ENCODE assay signal across 9 mouse cellular contexts in genomic region chr9:121351388-121352078, GRCm38 (mm10). TPM values are rescaled to one million over a fixed set of nuclear protein-coding genes. Genes with fewer than 3 reads are reported as not detected.
DNase-seq lines count a peak whose midpoint lies in the region; ATAC-seq and TF ChIP-seq lines count a peak whose summit lies in the region.
"Had no signal": no experiment of that assay in that cellular context is flagged by ENCODE, and none has a peak within 500 bp of the region (broad histone marks: within the 10 kb centered on the region; RNA-seq: fewer than 3 reads in every experiment).

No protein-coding gene starts in this region.

- H3K27me3 ChIP-seq in heart, adult 2 months (ENCODE audit: control insufficient read depth, insufficient read depth, low read length), result no peaks in the 10 kb centered on the region
- no peaks in the 10 kb centered on the region for H3K27me3 ChIP-seq in midbrain, embryonic 10.5 days (ENCODE audit: low read depth, poor library complexity, severe bottlenecking)
- no peaks in the 10 kb centered on the region for H3K27me3 ChIP-seq in midbrain, embryonic 14.5 days (ENCODE audit: control insufficient read depth, insufficient read depth, low read length)
- no peaks in the 10 kb centered on the region for H3K27me3 ChIP-seq in intestine, embryonic 16.5 days (replicated peaks; ENCODE audit: control insufficient read depth, insufficient read depth, low read length)
- no peaks in the 10 kb centered on the region for H3K27me3 ChIP-seq in stomach, embryonic 15.5 days (replicated peaks)

- whole genome bisulfite sequencing in heart, adult 2 months, result 27% methylated on average over 9 of the region's 9 CpGs
- WGBS in midbrain, embryonic 10.5 days, result 61% methylated on average over 9 of the region's 9 CpGs
- WGBS in midbrain, embryonic 14.5 days, result 60% methylated on average over 9 of the region's 9 CpGs
- WGBS in intestine, embryonic 16.5 days, result 40% methylated on average over 9 of the region's 9 CpGs
- WGBS in stomach, embryonic 15.5 days, result 45% methylated on average over 9 of the region's 9 CpGs

- H3K9me3 ChIP-seq in midbrain, embryonic 10.5 days (replicated peaks), result no peaks in the 10 kb centered on the region
- H3K9me3 ChIP-seq in midbrain, embryonic 14.5 days (ENCODE audit: control insufficient read depth, low read length), result no peaks in the 10 kb centered on the region
- no peaks in the 10 kb centered on the region for H3K9me3 ChIP-seq in intestine, embryonic 16.5 days (ENCODE audit: control insufficient read depth, low read length)
- no peaks in the 10 kb centered on the region for H3K9me3 ChIP-seq in stomach, embryonic 15.5 days

- 0 out of 2 replicates have a peak overlapping the region, but pooled peaks have one; percentile 5 for H3K4me3 ChIP-seq in heart, adult 2 months
- H3K4me3 ChIP-seq in midbrain, embryonic 10.5 days, result no peak overlapping the region
- H3K4me3 ChIP-seq in midbrain, embryonic 14.5 days (replicated peaks; ENCODE audit: low read depth, low read length), result no peak overlapping the region
- H3K4me3 ChIP-seq in intestine, embryonic 16.5 days (ENCODE audit: low read length), result no peak overlapping the region
- H3K4me3 ChIP-seq in stomach, embryonic 15.5 days (replicated peaks), result no peak overlapping the region

- H3K4me1 ChIP-seq in heart, adult 2 months (ENCODE audit: control insufficient read depth, insufficient read depth, low read length), result peaks cover 59% of the 10 kb centered on the region
- peaks cover 74% of the 10 kb centered on the region for H3K4me1 ChIP-seq in midbrain, embryonic 10.5 days
- peaks cover 33% of the 10 kb centered on the region for H3K4me1 ChIP-seq in midbrain, embryonic 14.5 days (ENCODE audit: control insufficient read depth, insufficient read depth, low read length)
- peaks cover 76% of the 10 kb centered on the region for H3K4me1 ChIP-seq in intestine, embryonic 16.5 days (ENCODE audit: control insufficient read depth, insufficient read depth, low read length)
- H3K4me1 ChIP-seq in stomach, embryonic 15.5 days, result peaks cover 44% of the 10 kb centered on the region

- H3K4me2 ChIP-seq in midbrain, embryonic 14.5 days (ENCODE audit: low read length), result no peak overlapping the region
- no peak overlapping the region for H3K4me2 ChIP-seq in intestine, embryonic 16.5 days (ENCODE audit: low read depth, low read length)
- no peak overlapping the region for H3K4me2 ChIP-seq in stomach, embryonic 15.5 days

- peaks cover 21% of the 10 kb centered on the region for H3K36me3 ChIP-seq in heart, adult 2 months (ENCODE audit: control insufficient read depth, insufficient read depth, low read length)
- H3K36me3 ChIP-seq in midbrain, embryonic 10.5 days, result 0 out of 2 replicates have a peak, but pooled peaks cover 2% of the 10 kb centered on the region
- H3K36me3 ChIP-seq in midbrain, embryonic 14.5 days (ENCODE audit: control insufficient read depth, insufficient read depth, low read length), result no peaks in the 10 kb centered on the region
- no peaks in the 10 kb centered on the region for H3K36me3 ChIP-seq in intestine, embryonic 16.5 days (ENCODE audit: control insufficient read depth, insufficient read depth, low read length)
- H3K36me3 ChIP-seq in stomach, embryonic 15.5 days, result no peaks in the 10 kb centered on the region

- DNase-seq in heart, adult 2 months, result no peak
- no peak for DNase-seq in heart, adult 9 months (ENCODE audit: low spot score in 2 of 2)
- DNase-seq in midbrain, embryonic 10.5 days (ENCODE audit: low spot score), result no peak
- DNase-seq in midbrain, embryonic 14.5 days, result no peak
- no peak for DNase-seq in left cerebral cortex, adult 11 months (ENCODE audit: low spot score)

- ATAC-seq in midbrain, embryonic 14.5 days (ENCODE audit: low FRiP score, low TSS enrichment), result no peak
- no peak for ATAC-seq in intestine, embryonic 16.5 days
- no peak for ATAC-seq in stomach, embryonic 15.5 days (ENCODE audit: insufficient read depth, low FRiP score, low read depth)
- ATAC-seq in cerebellum, adult (ENCODE audit: insufficient number of reproducible peaks, low FRiP score, low TSS enrichment), result no peak
- ATAC-seq: inflammation-experienced regulatory T-cells, adult 6 months had no signal

- peak overlapping the region; percentile 99 for H3K27ac ChIP-seq in heart, adult 2 months
- H3K27ac ChIP-seq in midbrain, embryonic 10.5 days (replicated peaks), result peak overlapping the region; percentile 72
- no peak overlapping the region for H3K27ac ChIP-seq in midbrain, embryonic 14.5 days (replicated peaks; ENCODE audit: low read depth, low read length)
- H3K27ac ChIP-seq in intestine, embryonic 16.5 days (ENCODE audit: low read length), result peak overlapping the region; percentile 40
- peak overlapping the region; percentile 32; the same call in 1 of the 2 replicates for H3K27ac ChIP-seq in stomach, embryonic 15.5 days

- peak overlapping the region; percentile 64 for H3K9ac ChIP-seq in heart, adult 2 months (ENCODE audit: low read depth, low read length)
- no peak overlapping the region for H3K9ac ChIP-seq in midbrain, embryonic 14.5 days (replicated peaks; ENCODE audit: low read length)
- peak overlapping the region; percentile 32; the same call in 1 of the 2 replicates for H3K9ac ChIP-seq in intestine, embryonic 16.5 days (ENCODE audit: low read depth, low read length)
- H3K9ac ChIP-seq in stomach, embryonic 15.5 days, result no peak overlapping the region

- no peak for TF ChIP-seq EP300 in heart, adult 2 months (IDR thresholded peaks at IDR 0.05; ENCODE audit: insufficient read depth, low read depth, low read length)

- intact Hi-C loops in heart, adult 2 months (cut with DNase I), result loop anchor here (1.0 kb wide), 1 partner anchor 68 kb away; no protein-coding TSS in a partner anchor

- no peak for TF ChIP-seq POLR2A in heart, adult 2 months (IDR thresholded peaks at IDR 0.05; ENCODE audit: insufficient read depth, low read depth, low read length)

- TF ChIP-seq CTCF in heart, adult 2 months (IDR thresholded peaks at IDR 0.05), result no peak

- H3K79me2 ChIP-seq in heart, adult 2 months (replicated peaks; ENCODE audit: control insufficient read depth, insufficient read depth, low read length), result peaks cover 5% of the 10 kb centered on the region

RNA-seq across cellular contexts. Expression of gene Trak1, which starts 54.2 kb away (rescaled TPM):
- total RNA-seq in heart, adult 2 months (2021), result 100 to 1,000 TPM; 276 to 302 TPM
- 170 and 204 TPM in 2 replicates for polyA plus RNA-seq in heart, adult 2 months (2012; rRNA removed)
- 26.5 and 29.7 TPM in 2 replicates for polyA plus RNA-seq in midbrain, embryonic 10.5 days (2016; fragmentation: Nextera tagmentation; extraction: Ambion mirVana)
- 47.0 and 53.6 TPM in 2 replicates for polyA plus RNA-seq in midbrain, embryonic 14.5 days (2014; fragmentation: Nextera tagmentation; extraction: Ambion mirVana)
- 21.7 and 23.7 TPM in 2 replicates for polyA plus RNA-seq in intestine, embryonic 16.5 days (2015; fragmentation: Nextera tagmentation; extraction: Ambion mirVana)
- polyA plus RNA-seq in stomach, embryonic 15.5 days (2015; fragmentation: Nextera tagmentation; extraction: Ambion mirVana), result 20.7 and 21.3 TPM in 2 replicates

Comparison
In these comparisons a context has a peak if more than half of its experiments do, and no peak if none do; other contexts are left out.
1. H3K9ac ChIP-seq: peak in heart, adult 2 months (single experiment) and intestine, embryonic 16.5 days (single experiment); none in midbrain, embryonic 14.5 days (single experiment) and stomach, embryonic 15.5 days (single experiment).